ENCODE assay signal across 8 mouse cellular contexts in genomic region chr17:26948316-26949050, GRCm38 (mm10). TPM values are rescaled to one million over a fixed set of nuclear protein-coding genes. Genes with fewer than 3 reads are reported as not detected.
DNase-seq lines count a peak whose midpoint lies in the region; ATAC-seq and TF ChIP-seq lines count a peak whose summit lies in the region.

No protein-coding gene starts in this region.

- peaks cover 45% of the 10 kb centered on the region for H3K4me1 ChIP-seq in testis, adult 2 months (ENCODE audit: control insufficient read depth, insufficient read depth, low read length)
- H3K4me1 ChIP-seq in bone marrow macrophage, adult 2 months (ENCODE audit: control insufficient read depth, insufficient read depth, low read length), result no peaks in the 10 kb centered on the region
- peaks cover 88% of the 10 kb centered on the region for H3K4me1 ChIP-seq in forebrain, embryonic 12.5 days
- H3K4me1 ChIP-seq in intestine, embryonic 14.5 days (replicated peaks; ENCODE audit: control insufficient read depth, insufficient read depth, low read length), result peaks cover 60% of the 10 kb centered on the region
- H3K4me1 ChIP-seq in liver, embryonic 11.5 days (replicated peaks; ENCODE audit: control insufficient read depth, insufficient read depth, low read length), result peaks cover 53% of the 10 kb centered on the region
- H3K4me1 ChIP-seq in neural tube, embryonic 11.5 days (ENCODE audit: control insufficient read depth, insufficient read depth, low read length), result peaks cover 56% of the 10 kb centered on the region

- H3K4me2 ChIP-seq in forebrain, embryonic 12.5 days, result peak overlapping the region; percentile 99
- H3K4me2 ChIP-seq in intestine, embryonic 14.5 days (ENCODE audit: low read length), result peak overlapping the region; percentile 97
- peak overlapping the region; percentile 100 for H3K4me2 ChIP-seq in liver, embryonic 11.5 days
- peak overlapping the region; percentile 100 for H3K4me2 ChIP-seq in neural tube, embryonic 11.5 days (ENCODE audit: low read depth)

- no peak for TF ChIP-seq POLR2A in testis, adult 2 months (IDR thresholded peaks at IDR 0.05; ENCODE audit: control insufficient read depth, low read depth, low read length)
- TF ChIP-seq POLR2A in bone marrow macrophage, adult 2 months (IDR thresholded peaks at IDR 0.05; ENCODE audit: borderline replicate concordance, low read depth, low read length), result no peak

- H3K4me3 ChIP-seq in testis, adult 2 months (ENCODE audit: control insufficient read depth, low read depth, low read length), result peak overlapping the region; percentile 80
- H3K4me3 ChIP-seq in bone marrow macrophage, adult 2 months (ENCODE audit: insufficient read depth, low read length), result peak overlapping the region; percentile 73
- peak overlapping the region; percentile 89 for H3K4me3 ChIP-seq in forebrain, embryonic 12.5 days (replicated peaks)
- H3K4me3 ChIP-seq in intestine, embryonic 14.5 days (ENCODE audit: low read depth, low read length), result peak overlapping the region; percentile 68
- peak overlapping the region; percentile 74 for H3K4me3 ChIP-seq in liver, embryonic 11.5 days (ENCODE audit: low read depth, low read length)
- peak overlapping the region; percentile 76 for H3K4me3 ChIP-seq in neural tube, embryonic 11.5 days (ENCODE audit: low read depth, low read length)

- H3K27me3 ChIP-seq in testis, adult 2 months (ENCODE audit: control insufficient read depth, insufficient read depth, low read length), result no peaks in the 10 kb centered on the region
- H3K27me3 ChIP-seq in forebrain, embryonic 12.5 days, result 0 out of 2 replicates have a peak, but pooled peaks cover 4% of the 10 kb centered on the region
- H3K27me3 ChIP-seq in intestine, embryonic 14.5 days (replicated peaks; ENCODE audit: control insufficient read depth, insufficient read depth, low read length), result no peaks in the 10 kb centered on the region
- 0 out of 2 replicates have a peak, but pooled peaks cover 3% of the 10 kb centered on the region for H3K27me3 ChIP-seq in liver, embryonic 11.5 days (replicated peaks; ENCODE audit: control insufficient read depth, insufficient read depth, low read length)
- no peaks in the 10 kb centered on the region for H3K27me3 ChIP-seq in neural tube, embryonic 11.5 days (ENCODE audit: control insufficient read depth, insufficient read depth, low read length)

- H3K27ac ChIP-seq in testis, adult 2 months (ENCODE audit: control insufficient read depth, insufficient read depth, low read depth, low read length), result peak overlapping the region; percentile 63
- no peak overlapping the region for H3K27ac ChIP-seq in bone marrow macrophage, adult 2 months (ENCODE audit: insufficient read depth, low read depth, low read length)
- peak overlapping the region; percentile 93 for H3K27ac ChIP-seq in forebrain, embryonic 12.5 days
- H3K27ac ChIP-seq in intestine, embryonic 14.5 days (ENCODE audit: low read depth), result peak overlapping the region; percentile 23; the same call in 1 of the 2 replicates
- no peak overlapping the region for H3K27ac ChIP-seq in liver, embryonic 11.5 days (ENCODE audit: low read depth, low read length)
- H3K27ac ChIP-seq in neural tube, embryonic 11.5 days (ENCODE audit: low read depth, low read length), result peak overlapping the region; percentile 64

- H3K36me3 ChIP-seq in testis, adult 2 months (ENCODE audit: control insufficient read depth, insufficient read depth, low read length), result no peaks in the 10 kb centered on the region; the same call in none of the 2 replicates
- no peaks in the 10 kb centered on the region; the same call in 1 of the 2 replicates for H3K36me3 ChIP-seq in forebrain, embryonic 12.5 days (replicated peaks)
- no peaks in the 10 kb centered on the region for H3K36me3 ChIP-seq in intestine, embryonic 14.5 days (ENCODE audit: control insufficient read depth, insufficient read depth, low read length)
- H3K36me3 ChIP-seq in liver, embryonic 11.5 days (ENCODE audit: control insufficient read depth, insufficient read depth, low read length), result no peaks in the 10 kb centered on the region
- no peaks in the 10 kb centered on the region for H3K36me3 ChIP-seq in neural tube, embryonic 11.5 days (ENCODE audit: control insufficient read depth, insufficient read depth, low read length)

- DNase-seq in testis, postnatal 14 days (ENCODE audit: low spot score), result no peak
- peak; percentile 78 for DNase-seq in intestine, embryonic 14.5 days (ENCODE audit: low spot score)
- no peak for DNase-seq in liver, embryonic 11.5 days (ENCODE audit: low spot score)
- DNase-seq in neural tube, embryonic 11.5 days (ENCODE audit: low spot score), result peak; percentile 67

- H3K9me3 ChIP-seq in forebrain, embryonic 12.5 days, result no peaks in the 10 kb centered on the region
- no peaks in the 10 kb centered on the region for H3K9me3 ChIP-seq in intestine, embryonic 14.5 days (ENCODE audit: control insufficient read depth, low read length)
- no peaks in the 10 kb centered on the region for H3K9me3 ChIP-seq in liver, embryonic 11.5 days (ENCODE audit: control insufficient read depth, low read length)
- H3K9me3 ChIP-seq in neural tube, embryonic 11.5 days (ENCODE audit: control insufficient read depth, low read length), result no peaks in the 10 kb centered on the region

- TF ChIP-seq CTCF in testis, adult 2 months (IDR thresholded peaks at IDR 0.05; ENCODE audit: control insufficient read depth, insufficient read depth, insufficient replicate concordance, low read depth, low read length), result no peak
- TF ChIP-seq CTCF in bone marrow macrophage, adult 2 months (IDR thresholded peaks at IDR 0.05; ENCODE audit: low read depth, low read length), result no peak

- peak overlapping the region; percentile 93 for H3K9ac ChIP-seq in forebrain, embryonic 12.5 days
- H3K9ac ChIP-seq in intestine, embryonic 14.5 days (ENCODE audit: low read length), result peak overlapping the region; percentile 59
- peak overlapping the region; percentile 69 for H3K9ac ChIP-seq in liver, embryonic 11.5 days (ENCODE audit: low read depth, low read length)
- peak overlapping the region; percentile 84 for H3K9ac ChIP-seq in neural tube, embryonic 11.5 days (ENCODE audit: low read length)

- ATAC-seq in forebrain, embryonic 12.5 days (ENCODE audit: low FRiP score), result 0 out of 2 replicates have a peak, but pooled peaks have one; percentile 12
- ATAC-seq in intestine, embryonic 14.5 days (replicated peaks; ENCODE audit: low FRiP score, low TSS enrichment, low read depth), result no peak
- no peak for ATAC-seq in liver, embryonic 11.5 days (replicated peaks; ENCODE audit: low FRiP score)
- no peak for ATAC-seq in neural tube, embryonic 11.5 days (ENCODE audit: insufficient read depth, low FRiP score, low TSS enrichment)
- ATAC-seq in activated CD4-positive, CD25-positive, alpha-beta regulatory T cell, adult 4 months, result no peak

- WGBS in forebrain, embryonic 12.5 days, result 1% methylated on average over 25 of the region's 87 CpGs
- 1% methylated on average over 47 of the region's 87 CpGs for WGBS in intestine, embryonic 14.5 days
- WGBS in liver, embryonic 11.5 days, result under 1% methylated on average over 40 of the region's 87 CpGs
- WGBS in neural tube, embryonic 11.5 days, result under 1% methylated on average over 41 of the region's 87 CpGs

RNA-seq across cellular contexts. Expression of gene Syngap1, which starts 7.4 kb away (rescaled TPM):
- polyA plus RNA-seq in testis, adult 2 months (2012; rRNA removed), result 109 and 113 TPM in 2 replicates
- polyA plus RNA-seq in bone marrow macrophage, adult 2 months (2012; ENCODE audit: insufficient read depth, insufficient read length, missing spikeins), result 2.4 and 3.5 TPM in 2 replicates
- 3.9 and 4.8 TPM in 2 replicates for polyA plus RNA-seq in forebrain, embryonic 12.5 days (2016; fragmentation: Nextera tagmentation; extraction: Ambion mirVana)
- polyA plus RNA-seq in intestine, embryonic 14.5 days (2014; fragmentation: Nextera tagmentation; extraction: Ambion mirVana), result 2.2 and 2.4 TPM in 2 replicates
- 1.4 and 1.6 TPM in 2 replicates for polyA plus RNA-seq in liver, embryonic 11.5 days (2014; fragmentation: Nextera tagmentation; extraction: Ambion mirVana)
- 2.6 and 2.8 TPM in 2 replicates for polyA plus RNA-seq in neural tube, embryonic 11.5 days (2014; fragmentation: Nextera tagmentation; extraction: Ambion mirVana)
- not detected for polyA plus RNA-seq in activated CD4-positive, CD25-positive, alpha-beta regulatory T cell, adult 4 months (2017; shearing (Covaris generic))

RNA-seq across cellular contexts. Expression of gene Cuta, which starts 9.1 kb away (rescaled TPM):
- 24.0 and 30.9 TPM in 2 replicates for polyA plus RNA-seq in testis, adult 2 months (2012; rRNA removed)
- 120 and 134 TPM in 2 replicates for polyA plus RNA-seq in bone marrow macrophage, adult 2 months (2012; ENCODE audit: insufficient read depth, insufficient read length, missing spikeins)
- 155 and 161 TPM in 2 replicates for polyA plus RNA-seq in forebrain, embryonic 12.5 days (2016; fragmentation: Nextera tagmentation; extraction: Ambion mirVana)
- 195 and 197 TPM in 2 replicates for polyA plus RNA-seq in intestine, embryonic 14.5 days (2014; fragmentation: Nextera tagmentation; extraction: Ambion mirVana)
- polyA plus RNA-seq in liver, embryonic 11.5 days (2014; fragmentation: Nextera tagmentation; extraction: Ambion mirVana), result 159 and 171 TPM in 2 replicates
- 136 and 138 TPM in 2 replicates for polyA plus RNA-seq in neural tube, embryonic 11.5 days (2014; fragmentation: Nextera tagmentation; extraction: Ambion mirVana)
- 100 to 1,000 TPM; 147 to 198 TPM for polyA plus RNA-seq in activated CD4-positive, CD25-positive, alpha-beta regulatory T cell, adult 4 months (2017; shearing (Covaris generic))

RNA-seq across cellular contexts. Expression of gene Phf1, which starts 15.6 kb away (rescaled TPM):
- 132 and 136 TPM in 2 replicates for polyA plus RNA-seq in testis, adult 2 months (2012; rRNA removed)
- 32.1 and 34.3 TPM in 2 replicates for polyA plus RNA-seq in bone marrow macrophage, adult 2 months (2012; ENCODE audit: insufficient read depth, insufficient read length, missing spikeins)
- polyA plus RNA-seq in forebrain, embryonic 12.5 days (2016; fragmentation: Nextera tagmentation; extraction: Ambion mirVana), result 8.6 and 8.8 TPM in 2 replicates
- 6.0 and 6.4 TPM in 2 replicates for polyA plus RNA-seq in intestine, embryonic 14.5 days (2014; fragmentation: Nextera tagmentation; extraction: Ambion mirVana)
- 3.2 and 3.4 TPM in 2 replicates for polyA plus RNA-seq in liver, embryonic 11.5 days (2014; fragmentation: Nextera tagmentation; extraction: Ambion mirVana)
- 5.8 and 6.4 TPM in 2 replicates for polyA plus RNA-seq in neural tube, embryonic 11.5 days (2014; fragmentation: Nextera tagmentation; extraction: Ambion mirVana)
- polyA plus RNA-seq in activated CD4-positive, CD25-positive, alpha-beta regulatory T cell, adult 4 months (2017; shearing (Covaris generic)), result 10 to 100 TPM; 10.4 to 13.5 TPM

RNA-seq across cellular contexts. Expression of gene Zbtb9, which starts 24.5 kb away (rescaled TPM):
- 9.8 and 11.9 TPM in 2 replicates for polyA plus RNA-seq in testis, adult 2 months (2012; rRNA removed)
- polyA plus RNA-seq in bone marrow macrophage, adult 2 months (2012; ENCODE audit: insufficient read depth, insufficient read length, missing spikeins), result 10.4 TPM in 2 replicates
- 18.9 and 20.0 TPM in 2 replicates for polyA plus RNA-seq in forebrain, embryonic 12.5 days (2016; fragmentation: Nextera tagmentation; extraction: Ambion mirVana)
- 9.8 and 12.8 TPM in 2 replicates for polyA plus RNA-seq in intestine, embryonic 14.5 days (2014; fragmentation: Nextera tagmentation; extraction: Ambion mirVana)
- 9.7 and 9.9 TPM in 2 replicates for polyA plus RNA-seq in liver, embryonic 11.5 days (2014; fragmentation: Nextera tagmentation; extraction: Ambion mirVana)
- 13.5 and 14.1 TPM in 2 replicates for polyA plus RNA-seq in neural tube, embryonic 11.5 days (2014; fragmentation: Nextera tagmentation; extraction: Ambion mirVana)
- polyA plus RNA-seq in activated CD4-positive, CD25-positive, alpha-beta regulatory T cell, adult 4 months (2017; shearing (Covaris generic)), result 1 to 10 TPM; 8.6 to 9.8 TPM

RNA-seq across cellular contexts. Expression of gene Kifc5b, which starts 31.6 kb away (rescaled TPM):
- 6.5 TPM in 2 replicates for polyA plus RNA-seq in testis, adult 2 months (2012; rRNA removed)
- polyA plus RNA-seq in bone marrow macrophage, adult 2 months (2012; ENCODE audit: insufficient read depth, insufficient read length, missing spikeins), result 8.3 and 11.0 TPM in 2 replicates
- 9.7 and 9.8 TPM in 2 replicates for polyA plus RNA-seq in forebrain, embryonic 12.5 days (2016; fragmentation: Nextera tagmentation; extraction: Ambion mirVana)
- 5.2 and 8.1 TPM in 2 replicates for polyA plus RNA-seq in intestine, embryonic 14.5 days (2014; fragmentation: Nextera tagmentation; extraction: Ambion mirVana)
- polyA plus RNA-seq in liver, embryonic 11.5 days (2014; fragmentation: Nextera tagmentation; extraction: Ambion mirVana), result 8.6 and 8.7 TPM in 2 replicates
- polyA plus RNA-seq in neural tube, embryonic 11.5 days (2014; fragmentation: Nextera tagmentation; extraction: Ambion mirVana), result 5.6 and 5.8 TPM in 2 replicates
- polyA plus RNA-seq in activated CD4-positive, CD25-positive, alpha-beta regulatory T cell, adult 4 months (2017; shearing (Covaris generic)), result 1 to 10 TPM; 2.0 to 4.5 TPM

Comparison
In these comparisons a context has a peak if more than half of its experiments do, and no peak if none do; other contexts are left out.
1. H3K27ac ChIP-seq: peak in testis, adult 2 months (single experiment), forebrain, embryonic 12.5 days (single experiment), intestine, embryonic 14.5 days (single experiment) and neural tube, embryonic 11.5 days (single experiment); none in bone marrow macrophage, adult 2 months (single experiment) and liver, embryonic 11.5 days (single experiment).
2. DNase-seq: peak in intestine, embryonic 14.5 days (single experiment) and neural tube, embryonic 11.5 days (single experiment); none in testis, postnatal 14 days (single experiment) and liver, embryonic 11.5 days (single experiment).
3. RNA of gene Syngap1, which starts 7.4 kb away (polyA plus RNA-seq): 109 to 113 TPM in testis, adult 2 months; 3.9 to 4.8 TPM in forebrain, embryonic 12.5 days, 2.4 to 3.5 TPM in bone marrow macrophage, adult 2 months, 2.6 to 2.8 TPM in neural tube, embryonic 11.5 days, 2.2 to 2.4 TPM in intestine, embryonic 14.5 days, 1.4 to 1.6 TPM in liver, embryonic 11.5 days and not detected in activated CD4-positive, CD25-positive, alpha-beta regulatory T cell, adult 4 months; every median in the first group is over 10 times any median in the second.
4. Peak in every context shown above with its lines, with median percentiles within 50 percentile points of each other: H3K4me3 ChIP-seq, H3K4me2 ChIP-seq and H3K9ac ChIP-seq.